Comparison of ENCODE assay signal across 14 mouse cellular contexts in the genomic region with DNA sequence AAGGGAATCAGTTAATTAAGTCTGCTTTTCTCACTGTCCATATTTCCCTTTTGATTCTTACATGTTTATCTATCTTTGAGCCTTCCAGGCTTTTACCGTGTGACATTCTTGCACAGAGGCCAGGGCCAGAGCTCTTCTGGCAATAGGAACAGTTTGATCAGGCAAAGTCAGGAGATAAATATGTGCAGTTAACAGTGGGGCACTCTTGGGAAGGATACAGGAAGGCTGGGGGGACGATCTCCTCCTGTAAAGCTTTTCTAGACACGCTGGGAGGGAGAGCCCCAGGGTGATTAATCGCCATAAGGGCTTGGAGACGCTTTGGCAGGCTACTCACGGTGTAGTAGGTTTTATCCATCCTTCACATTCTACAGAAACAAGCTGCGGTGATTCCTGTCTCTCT. TPM values are rescaled to one million over a fixed set of nuclear protein-coding genes. Genes with fewer than 3 reads are reported as not detected.
A peak's percentile ranks its signal among the peaks of the same experiment; 100 is the strongest.
DNase-seq lines count a peak whose midpoint lies in the region; ATAC-seq and TF ChIP-seq lines count a peak whose summit lies in the region.
"Had no signal": no experiment of that assay in that cellular context is flagged by ENCODE, and none has a peak within 500 bp of the region (broad histone marks: within the 10 kb centered on the region; RNA-seq: fewer than 3 reads in every experiment).

No protein-coding gene starts in this region.

- no peaks in the 10 kb centered on the region for H3K27me3 ChIP-seq in hindbrain, embryonic 10.5 days (ENCODE audit: insufficient read depth, poor library complexity, severe bottlenecking)
- no peaks in the 10 kb centered on the region for H3K27me3 ChIP-seq in hindbrain, embryonic 12.5 days
- H3K27me3 ChIP-seq in Patski, result no peaks in the 10 kb centered on the region
- H3K27me3 ChIP-seq in intestine, embryonic 15.5 days (replicated peaks), result no peaks in the 10 kb centered on the region
- H3K27me3 ChIP-seq: embryonic facial prominence, embryonic 13.5 days; limb, embryonic 12.5 days; midbrain, embryonic 12.5 days had no signal

- no peaks in the 10 kb centered on the region for H3K36me3 ChIP-seq in hindbrain, embryonic 10.5 days
- H3K36me3 ChIP-seq in hindbrain, embryonic 12.5 days, result no peaks in the 10 kb centered on the region
- no peaks in the 10 kb centered on the region for H3K36me3 ChIP-seq in intestine, embryonic 15.5 days
- H3K36me3 ChIP-seq: embryonic facial prominence, embryonic 13.5 days; G1E; limb, embryonic 12.5 days; midbrain, embryonic 12.5 days had no signal

- POLR2A ChIA-PET in Patski (lab: Charles Lee), result no interaction called here

- 0 out of 2 replicates have a peak, but pooled peaks cover 4% of the 10 kb centered on the region for H3K4me1 ChIP-seq in hindbrain, embryonic 10.5 days (replicated peaks)
- H3K4me1 ChIP-seq in hindbrain, embryonic 12.5 days, result peaks cover 2% of the 10 kb centered on the region; the same call in 1 of the 2 replicates
- peaks cover 10% of the 10 kb centered on the region for H3K4me1 ChIP-seq in intestine, embryonic 15.5 days (replicated peaks)
- H3K4me1 ChIP-seq: midbrain, embryonic 12.5 days had no signal

- H3K9me3 ChIP-seq in hindbrain, embryonic 10.5 days, result no peaks in the 10 kb centered on the region
- H3K9me3 ChIP-seq in hindbrain, embryonic 12.5 days (replicated peaks), result no peaks in the 10 kb centered on the region
- no peaks in the 10 kb centered on the region for H3K9me3 ChIP-seq in intestine, embryonic 15.5 days
- H3K9me3 ChIP-seq: embryonic facial prominence, embryonic 13.5 days; limb, embryonic 12.5 days; midbrain, embryonic 12.5 days had no signal

- no peak overlapping the region for H3K4me3 ChIP-seq in hindbrain, embryonic 10.5 days
- no peak overlapping the region for H3K4me3 ChIP-seq in hindbrain, embryonic 12.5 days
- H3K4me3 ChIP-seq in intestine, embryonic 15.5 days (replicated peaks), result no peak overlapping the region
- H3K4me3 ChIP-seq: embryonic facial prominence, embryonic 13.5 days; limb, embryonic 12.5 days; midbrain, embryonic 12.5 days had no signal

- no peak overlapping the region for H3K4me2 ChIP-seq in hindbrain, embryonic 12.5 days (replicated peaks)
- H3K4me2 ChIP-seq in intestine, embryonic 15.5 days (replicated peaks), result no peak overlapping the region
- H3K4me2 ChIP-seq: embryonic facial prominence, embryonic 13.5 days; limb, embryonic 12.5 days; midbrain, embryonic 12.5 days had no signal

- no peak for ATAC-seq in hindbrain, embryonic 12.5 days (ENCODE audit: low FRiP score)
- ATAC-seq in Patski, result peak; percentile 82
- no peak for ATAC-seq in intestine, embryonic 15.5 days
- no peak for ATAC-seq in erythroid progenitor cell, adult 5-6 weeks (replicated peaks; ENCODE audit: low FRiP score, poor library complexity, severe bottlenecking)

- in situ Hi-C loops in Patski (cut with MboI; ENCODE audit: low pct_unique_long_range_greater_than_20kb), result no loop called here

- H3K27ac ChIP-seq in hindbrain, embryonic 10.5 days, result peak overlapping the region; percentile 50; the same call in 1 of the 2 replicates
- H3K27ac ChIP-seq in hindbrain, embryonic 12.5 days, result no peak overlapping the region
- 0 out of 2 replicates have a peak overlapping the region, but pooled peaks have one; percentile 22 for H3K27ac ChIP-seq in intestine, embryonic 15.5 days
- H3K27ac ChIP-seq: embryonic facial prominence, embryonic 13.5 days; limb, embryonic 12.5 days; midbrain, embryonic 12.5 days had no signal

- H3K9ac ChIP-seq in hindbrain, embryonic 12.5 days, result no peak overlapping the region
- H3K9ac ChIP-seq in intestine, embryonic 15.5 days, result no peak overlapping the region
- H3K9ac ChIP-seq: embryonic facial prominence, embryonic 13.5 days; limb, embryonic 12.5 days; midbrain, embryonic 12.5 days had no signal

- no peak for TF ChIP-seq CTCF in Patski (IDR thresholded peaks at IDR 0.05)

- CTCF ChIA-PET in Patski (lab: Charles Lee), result interaction anchor here (1.2 kb wide), 1 partner anchor 21 kb away, joined by 3 read pairs; no protein-coding TSS in a partner anchor

- WGBS in hindbrain, embryonic 10.5 days, result 59% methylated on average over 7 of the region's 7 CpGs
- WGBS in hindbrain, embryonic 12.5 days, result 43% methylated on average over 7 of the region's 7 CpGs
- 22% methylated on average over 7 of the region's 7 CpGs for WGBS in intestine, embryonic 15.5 days

- DNase-seq in hindbrain, embryonic 10.5 days (ENCODE audit: low spot score), result no peak
- peak; percentile 38 for DNase-seq in 3134 (ENCODE audit: extremely low read depth, insufficient read length, low spot score)
- DNase-seq in Patski (ENCODE audit: low read depth, low spot score), result no peak
- DNase-seq in urinary bladder, postnatal 14 days (ENCODE audit: low spot score), result no peak
- DNase-seq: adrenal gland, postnatal 25 days; gastrocnemius, postnatal 10 days; kidney, postnatal 25 days had no signal

RNA-seq across cellular contexts. Expression of a gene that starts 22.4 kb away (rescaled TPM):
- polyA plus RNA-seq in hindbrain, embryonic 10.5 days (2016; fragmentation: Nextera tagmentation; extraction: Ambion mirVana), result 2.9 and 3.2 TPM in 2 replicates
- polyA plus RNA-seq in hindbrain, embryonic 12.5 days (2016; fragmentation: Nextera tagmentation; extraction: Ambion mirVana), result 4.9 and 6.2 TPM in 2 replicates
- polyA plus RNA-seq in Patski (2021), result 1.1 TPM
- 2.4 and 3.0 TPM in 2 replicates for polyA plus RNA-seq in intestine, embryonic 15.5 days (2015; fragmentation: Nextera tagmentation; extraction: Ambion mirVana)
- total RNA-seq in erythroid progenitor cell, adult 5-6 weeks (2015; ENCODE audit: low replicate concordance), result 5.4 and 7.9 TPM in 2 replicates
- 3.5 and 13.0 TPM in 2 replicates for total RNA-seq in erythroid progenitor cell, adult 5-6 weeks (2017; ENCODE audit: low replicate concordance)
- polyA plus RNA-seq: G1E had no signal
